Mouse (Mus musculus) forebrain, embryonic 11.5 days (tissue): ENCODE measurements at regions not wholly inside any gene's neighbourhood (a gene's known extent, or its start where the extent isn't known, plus 50 kb on each side); places are given as distances from the start of the nearest gene placed in this dataset.
A peak's percentile ranks its signal among the peaks of the same experiment; 100 is the strongest.

ENCODE experiments used
- ATAC-seq: fragments of 200-750 bp; cut with Nextera tagmentation; replicated peaks from 2 replicates; pipeline ENCODE4 v1.8.0; 2017; ENCODE audit warnings: moderate TSS enrichment; ENCODE audit not compliant: low FRiP score
- DNase-seq: peaks from one replicate; pipeline ENCODE4 v3.0.0-alpha.2; 2017; ENCODE audit warnings: low spot score
- H3K27ac ChIP-seq: fragments of 300-500 bp; sonication (generic); 2 replicates; pipeline ENCODE4 v1.5.1; 2014; ENCODE audit warnings: low read depth, low read length
- H3K27me3 ChIP-seq: fragments of 300-500 bp; sonication (generic); 2 replicates; pipeline ENCODE4 v1.6.1; 2014; ENCODE audit warnings: mild to moderate bottlenecking, low read length, mixed read lengths; ENCODE audit not compliant: control insufficient read depth, insufficient read depth
- H3K36me3 ChIP-seq: fragments of 300-500 bp; sonication (generic); 2 replicates; pipeline ENCODE4 v1.6.1; 2014; ENCODE audit warnings: mild to moderate bottlenecking, low read length, moderate library complexity, mixed read lengths; ENCODE audit not compliant: control insufficient read depth, insufficient read depth
- H3K4me1 ChIP-seq: fragments of 300-500 bp; sonication (generic); replicated peaks from 2 replicates; pipeline ENCODE4 v1.6.1; 2014; ENCODE audit warnings: low read length, mixed read lengths; ENCODE audit not compliant: control insufficient read depth, insufficient read depth
- H3K4me2 ChIP-seq: fragments of 300-500 bp; sonication (generic); 2 replicates; pipeline ENCODE4 v1.6.1; 2014; ENCODE audit warnings: low read depth, mild to moderate bottlenecking, low read length, moderate library complexity, mixed read lengths; ENCODE audit not compliant: severe bottlenecking
- H3K4me3 ChIP-seq: fragments of 300-500 bp; sonication (generic); 2 replicates; pipeline ENCODE4 v1.5.1; 2014; ENCODE audit warnings: low read depth, low read length
- H3K9ac ChIP-seq: fragments of 300-500 bp; sonication (generic); 2 replicates; pipeline ENCODE4 v1.6.1; 2014; ENCODE audit warnings: low read length
- H3K9me3 ChIP-seq: fragments of 300-500 bp; sonication (generic); 2 replicates; pipeline ENCODE4 v1.6.1; 2016; ENCODE audit warnings: low read length, mixed read lengths; ENCODE audit not compliant: control insufficient read depth
- WGBS: fragments of 180-500 bp; shearing (Covaris S2); extraction: QIAGEN DNeasy Blood & Tissue Kit; methylation state at CpG from one replicate; pipeline ENCODE4 v1.1.7; 2014; 5-methylcytosine and 5-hydroxymethylcytosine counted together

DNA sequence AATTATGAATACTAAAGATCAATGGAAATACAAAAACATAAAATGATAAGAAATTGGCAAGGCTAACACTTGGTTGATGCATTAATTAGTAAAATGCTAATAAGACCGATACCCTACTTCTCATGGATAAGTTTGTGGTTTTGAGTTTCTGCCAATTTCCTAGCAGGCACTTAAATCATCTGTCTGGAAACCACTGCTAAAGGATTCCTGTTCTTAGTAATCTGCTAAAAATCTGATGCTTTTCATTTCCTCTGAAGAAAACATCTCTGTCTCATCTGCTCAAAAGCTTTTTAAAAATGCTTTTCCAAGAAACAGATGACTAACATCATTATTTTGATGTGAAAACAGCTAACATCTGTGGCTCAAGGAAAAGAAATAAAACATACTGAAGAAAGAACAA lies 321.4 kb upstream of the Pcdh7 start:
- no peaks in the 10 kb centered on the region for H3K36me3 ChIP-seq
- DNase-seq = no peak
- H3K4me2 ChIP-seq = no peak overlapping the region
- no peaks in the 10 kb centered on the region for H3K4me1 ChIP-seq
- 89% methylated on average over 1 of the region's 1 CpGs for WGBS
- no peak for ATAC-seq
- H3K9ac ChIP-seq = no peak overlapping the region
- no peaks in the 10 kb centered on the region for H3K27me3 ChIP-seq
- H3K27ac ChIP-seq = no peak overlapping the region
- no peak overlapping the region for H3K4me3 ChIP-seq
- H3K9me3 ChIP-seq = no peaks in the 10 kb centered on the region

DNA sequence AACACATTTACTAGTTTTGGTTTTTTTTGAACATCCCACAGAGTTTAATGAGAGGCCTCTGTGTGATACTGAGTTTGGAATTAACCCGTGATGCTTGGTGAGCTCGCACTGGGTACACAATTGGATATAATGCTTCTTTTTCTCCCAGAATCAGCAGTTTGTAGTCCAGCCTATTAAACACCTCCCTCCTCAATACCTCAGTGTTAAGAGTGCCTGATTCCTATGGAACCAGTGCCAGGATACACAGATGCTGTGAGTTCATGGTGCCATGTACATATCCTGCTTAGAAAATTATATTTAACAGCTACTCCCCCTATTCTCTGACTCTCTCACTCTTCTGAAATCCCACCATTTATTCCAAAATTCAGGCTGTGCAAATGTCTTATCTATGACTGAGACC lies 299.6 kb upstream of the Pcdh7 start:
- 65% methylated on average over 2 of the region's 2 CpGs for WGBS
- no peak overlapping the region for H3K4me3 ChIP-seq
- no peaks in the 10 kb centered on the region for H3K36me3 ChIP-seq
- no peaks in the 10 kb centered on the region for H3K4me1 ChIP-seq
- no peak overlapping the region for H3K27ac ChIP-seq
- no peak overlapping the region for H3K4me2 ChIP-seq
- H3K9ac ChIP-seq = no peak overlapping the region
- no peaks in the 10 kb centered on the region for H3K9me3 ChIP-seq
- no peak for ATAC-seq
- no peaks in the 10 kb centered on the region for H3K27me3 ChIP-seq
- DNase-seq = no peak

DNA sequence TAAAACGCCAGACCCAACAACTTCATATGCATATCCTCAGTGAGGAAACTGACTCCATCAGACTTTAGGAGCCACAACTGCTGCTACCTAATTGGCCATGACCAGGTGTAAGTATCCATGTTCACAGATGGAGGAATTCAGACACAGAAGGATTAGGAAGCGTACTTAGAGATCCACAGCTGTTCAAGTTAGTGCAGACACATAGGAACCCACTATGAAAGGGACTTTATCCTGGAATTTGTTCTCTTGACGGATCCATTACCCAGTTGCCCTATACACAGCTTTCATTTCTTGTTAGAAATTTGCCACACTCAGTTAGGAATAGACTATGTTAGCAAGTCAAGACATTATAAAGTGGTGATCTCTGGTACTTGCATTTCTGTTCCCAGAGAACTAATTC lies 266.7 kb upstream of the Pcdh7 start:
- WGBS = 82% methylated on average over 3 of the region's 3 CpGs
- no peaks in the 10 kb centered on the region for H3K36me3 ChIP-seq
- no peak for ATAC-seq
- no peak overlapping the region for H3K9ac ChIP-seq
- no peak for DNase-seq
- H3K4me1 ChIP-seq = no peaks in the 10 kb centered on the region
- no peak overlapping the region for H3K4me2 ChIP-seq
- no peaks in the 10 kb centered on the region for H3K9me3 ChIP-seq
- H3K27me3 ChIP-seq = no peaks in the 10 kb centered on the region
- no peak overlapping the region for H3K4me3 ChIP-seq
- H3K27ac ChIP-seq = no peak overlapping the region

DNA sequence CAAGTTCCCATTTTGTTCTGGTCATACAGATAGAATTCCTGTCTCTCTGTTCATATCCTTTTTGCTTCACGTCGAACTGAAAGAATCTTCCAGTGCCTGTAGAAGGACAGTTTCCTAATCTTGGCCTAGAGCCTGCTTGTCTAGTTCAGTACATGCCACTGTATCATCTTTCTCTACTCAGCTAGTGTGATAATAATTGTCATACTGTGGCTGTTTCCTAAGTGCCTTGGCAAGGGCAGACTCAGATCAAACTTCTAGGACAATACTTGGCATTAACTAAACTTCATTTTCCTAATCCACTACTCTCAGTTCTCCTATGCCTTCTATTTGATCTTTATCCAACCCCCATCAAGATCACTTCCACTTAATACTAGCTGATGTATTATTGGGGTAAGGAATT lies 266.3 kb upstream of the Pcdh7 start:
- WGBS = 94% methylated on average over 2 of the region's 2 CpGs
- H3K4me2 ChIP-seq = no peak overlapping the region
- H3K9ac ChIP-seq = no peak overlapping the region
- H3K4me1 ChIP-seq = no peaks in the 10 kb centered on the region
- ATAC-seq = no peak
- no peak overlapping the region for H3K27ac ChIP-seq
- DNase-seq = no peak
- no peak overlapping the region for H3K4me3 ChIP-seq
- H3K27me3 ChIP-seq = no peaks in the 10 kb centered on the region
- no peaks in the 10 kb centered on the region for H3K9me3 ChIP-seq
- no peaks in the 10 kb centered on the region for H3K36me3 ChIP-seq

DNA sequence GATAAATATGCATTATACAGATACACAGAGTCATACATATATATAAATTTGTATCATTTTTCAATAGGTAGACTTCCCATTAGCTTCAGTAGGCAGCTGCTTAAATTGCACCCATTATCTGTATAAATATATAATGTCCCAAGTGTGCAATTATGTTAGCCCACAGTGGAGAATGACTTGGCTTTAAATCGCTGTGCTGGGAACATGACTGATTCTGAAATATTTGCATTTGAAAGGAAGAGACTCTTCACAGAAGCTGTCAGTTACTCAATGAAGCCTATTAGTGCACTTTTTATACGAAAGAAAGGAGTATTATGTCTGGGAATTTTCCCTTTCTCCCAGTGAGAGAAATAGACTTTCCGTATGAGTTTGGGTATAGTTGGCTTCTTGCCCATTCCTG lies 242.8 kb upstream of the Pcdh7 start:
- DNase-seq (no peak), ATAC-seq (peak; percentile 85)
- 25% methylated on average over 3 of the region's 3 CpGs for WGBS

DNA sequence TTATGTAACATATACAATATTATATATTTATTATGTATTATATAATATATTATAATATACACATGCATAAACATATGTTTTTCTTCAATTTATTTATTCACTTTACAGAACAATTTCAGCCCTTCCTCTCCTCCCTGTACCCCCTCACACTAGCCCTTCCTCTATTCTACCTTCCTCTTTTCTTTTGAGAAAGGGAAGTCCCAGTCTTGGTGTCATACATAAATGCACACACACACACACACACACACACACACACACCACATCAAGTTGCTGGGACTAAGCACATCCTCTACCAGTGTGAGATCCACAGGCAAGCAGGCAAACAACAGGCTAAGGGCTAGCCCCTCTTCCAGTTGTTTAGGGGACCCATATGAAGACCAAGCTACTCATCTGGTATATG lies 239.9 kb upstream of the Pcdh7 start:
- Histone ChIP-seq H3K4me1 (no peaks in the 10 kb centered on the region), H3K4me3 (no peak overlapping the region), H3K27me3 (no peaks in the 10 kb centered on the region), H3K4me2 (no peak overlapping the region), H3K9ac (no peak overlapping the region), H3K9me3 (no peaks in the 10 kb centered on the region), H3K27ac (no peak overlapping the region), H3K36me3 (no peaks in the 10 kb centered on the region)
- DNase-seq = no peak
- no peak for ATAC-seq

More for the DNA sequence above, 242.8 kb upstream of the Pcdh7 start:
- no peaks in the 10 kb centered on the region for H3K27me3 ChIP-seq
- H3K27ac ChIP-seq = no peak overlapping the region; the same call in 1 of the 2 replicates
- no peak overlapping the region for H3K9ac ChIP-seq
- H3K9me3 ChIP-seq = no peaks in the 10 kb centered on the region
- no peak overlapping the region for H3K4me3 ChIP-seq
- no peaks in the 10 kb centered on the region for H3K4me1 ChIP-seq
- H3K4me2 ChIP-seq = no peak overlapping the region
- H3K36me3 ChIP-seq = no peaks in the 10 kb centered on the region
